In the genomic region with DNA sequence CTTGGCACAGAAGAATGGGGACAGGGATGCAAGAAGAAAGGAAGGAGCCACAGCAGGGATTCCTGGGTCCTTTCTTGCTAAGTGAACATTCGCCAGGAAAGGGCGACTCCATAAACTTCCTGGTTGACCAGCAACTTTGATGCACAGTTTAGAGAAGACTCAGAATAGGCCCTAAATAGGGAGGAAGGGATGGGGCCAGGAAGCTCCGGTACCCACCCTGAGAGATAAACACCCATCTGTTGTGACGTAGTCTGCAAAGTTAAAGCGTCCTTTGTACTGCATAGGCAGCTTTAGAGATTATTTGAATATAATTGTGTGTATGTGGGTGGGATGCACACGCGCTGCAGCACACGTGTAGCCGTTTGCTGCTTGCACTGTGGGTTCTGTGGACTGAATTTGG, we compare ENCODE assay signal across 36 mouse cellular contexts. TPM values are rescaled to one million over a fixed set of nuclear protein-coding genes. Genes with fewer than 3 reads are reported as not detected.
"Had no signal": no experiment of that assay in that cellular context is flagged by ENCODE, and none has a peak within 500 bp of the region (broad histone marks: within the 10 kb centered on the region; RNA-seq: fewer than 3 reads in every experiment).

No protein-coding gene starts in this region.

- DNase-seq: heart, adult 2 months; heart, postnatal 10 days; heart, postnatal 14 days; heart, postnatal 36 days; heart, postnatal 4 days; kidney, adult 11 months; kidney, adult 18-20 months; kidney, adult 2 months; kidney, adult 8-10 months; kidney, adult 9 months; kidney, postnatal 10 days; kidney, postnatal 14 days; kidney, postnatal 25 days; kidney, postnatal 36 days; kidney, postnatal 4 days; layer of hippocampus, adult 9-11 months had no signal

- H3K36me3 ChIP-seq: heart, embryonic 15.5 days; hindbrain, embryonic 10.5 days; hindbrain, embryonic 12.5 days; hindbrain, embryonic 13.5 days; hindbrain, embryonic 15.5 days; intestine, embryonic 15.5 days; kidney, embryonic 15.5 days had no signal

- H3K9ac ChIP-seq: heart, embryonic 12.5 days; heart, embryonic 15.5 days; hindbrain, embryonic 12.5 days; hindbrain, embryonic 13.5 days; hindbrain, embryonic 14.5 days; hindbrain, embryonic 15.5 days; intestine, embryonic 15.5 days; kidney, embryonic 15.5 days had no signal

- H3K27ac ChIP-seq: heart, adult 2 months; heart, embryonic 10.5 days; heart, embryonic 13.5 days; heart, embryonic 15.5 days; hindbrain, embryonic 10.5 days; hindbrain, embryonic 12.5 days; hindbrain, embryonic 13.5 days; hindbrain, embryonic 14.5 days; hindbrain, embryonic 15.5 days; hindbrain, postnatal 0 days; intestine, embryonic 15.5 days; kidney, embryonic 15.5 days; kidney, postnatal 0 days; layer of hippocampus, adult 2 months had no signal

- H3K9me3 ChIP-seq: heart, embryonic 10.5 days; heart, embryonic 12.5 days; heart, embryonic 13.5 days; heart, embryonic 15.5 days; hindbrain, embryonic 10.5 days; hindbrain, embryonic 12.5 days; hindbrain, embryonic 13.5 days; hindbrain, embryonic 15.5 days; intestine, embryonic 15.5 days; kidney, embryonic 15.5 days had no signal

- H3K4me2 ChIP-seq: heart, embryonic 11.5 days; heart, embryonic 12.5 days; heart, embryonic 13.5 days; heart, embryonic 15.5 days; hindbrain, embryonic 12.5 days; hindbrain, embryonic 13.5 days; hindbrain, embryonic 14.5 days; hindbrain, embryonic 15.5 days; intestine, embryonic 15.5 days; kidney, embryonic 15.5 days had no signal

- ATAC-seq: hindbrain, embryonic 16.5 days; hindbrain, postnatal 0 days; inflammation-experienced regulatory T-cells, adult 6 months; intestine, embryonic 15.5 days; intestine, embryonic 16.5 days; intestine, postnatal 0 days had no signal

- H3K4me3 ChIP-seq: heart, adult 2 months; heart, embryonic 10.5 days; heart, embryonic 12.5 days; heart, embryonic 13.5 days; heart, embryonic 15.5 days; hindbrain, embryonic 10.5 days; hindbrain, embryonic 12.5 days; hindbrain, embryonic 13.5 days; hindbrain, embryonic 15.5 days; intestine, embryonic 15.5 days; kidney, embryonic 15.5 days; layer of hippocampus, adult 2 months had no signal

- H3K4me1 ChIP-seq: hindbrain, embryonic 12.5 days; hindbrain, embryonic 13.5 days; hindbrain, embryonic 15.5 days had no signal

- H3K27me3 ChIP-seq: heart, embryonic 12.5 days; heart, embryonic 13.5 days; heart, embryonic 15.5 days; hindbrain, embryonic 12.5 days; hindbrain, embryonic 13.5 days; hindbrain, embryonic 15.5 days; intestine, embryonic 15.5 days; kidney, embryonic 15.5 days had no signal

RNA-seq across cellular contexts. Expression of a gene that starts 5.2 kb away (rescaled TPM):
- polyA plus RNA-seq: hindbrain, embryonic 10.5 days; hindbrain, embryonic 12.5 days; hindbrain, embryonic 13.5 days; kidney, embryonic 14.5 days; kidney, postnatal 0 days had no signal
